Mouse (Mus musculus): ENCODE results near the gene Olfr221. TPM values are rescaled to one million over a fixed set of nuclear protein-coding genes. Genes with fewer than 3 reads are reported as not detected.

Olfr221 gene
- polyA plus RNA-seq (2017; shearing (Covaris generic)), result not detected

GRCm38 (mm10) chr14:52042359-52042758 lies at the start of gene Olfr221:
Olfr221 (minus strand) TSS chr14:52042459.

GRCm38 (mm10) chr14:52020486-52021137 lies 21.6 kb downstream of the Olfr221 start, which contains the start of gene Zfp219:
Zfp219 (minus strand) TSS chr14:52020733.

DNA sequence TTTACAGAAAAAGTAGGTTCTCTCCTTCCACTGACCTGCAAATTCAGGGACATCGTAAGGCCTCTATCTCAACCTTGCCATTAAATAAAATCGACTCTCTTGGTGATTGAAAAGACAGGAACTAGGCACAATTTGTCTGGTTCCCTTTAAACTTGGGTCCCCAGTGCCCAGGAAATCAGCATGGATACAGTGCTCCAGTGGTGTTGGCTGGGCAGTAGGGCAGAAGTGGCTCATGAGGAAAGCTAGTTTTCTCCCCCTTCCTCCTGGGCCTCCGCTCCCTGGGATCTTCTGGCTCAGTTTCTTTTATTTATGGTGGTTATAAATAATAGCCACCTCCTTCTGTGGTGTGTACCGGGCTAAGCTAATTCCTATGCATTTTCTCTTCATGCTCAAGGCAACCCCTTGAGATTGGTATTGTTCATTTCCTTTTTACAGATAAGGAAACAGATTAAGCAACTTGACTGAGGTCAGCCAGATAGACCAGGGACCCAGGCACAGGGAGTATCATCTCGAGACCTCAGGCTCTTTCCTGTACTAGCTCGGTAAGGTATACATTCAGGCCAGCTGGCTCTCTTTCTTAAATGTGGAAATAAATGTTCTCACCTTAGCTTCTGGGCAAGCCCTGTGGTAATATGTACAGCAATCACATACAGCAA lies 26.7 kb downstream of the Olfr221 start, which contains the start of gene Tmem253:
TSS of gene Tmem253 (plus strand) at position 214 of the 656 bp plus-strand sequence.

GRCm38 (mm10) chr14:51984247-51985231 lies 57.7 kb downstream of the Olfr221 start, which contains the start of gene Arhgef40:
Arhgef40 (plus strand) TSS chr14:51984719.

Other genes with a start within 250 kb of the Olfr221 start
- gene AY358078, start 242.4 kb downstream of the Olfr221 start, polyA plus RNA-seq (2017; shearing (Covaris generic)), result not detected
- not detected for gene Ear6, start 188.8 kb downstream of the Olfr221 start, polyA plus RNA-seq (2017; shearing (Covaris generic))
- 97.5 TPM for gene Mettl17, start 157.6 kb downstream of the Olfr221 start, polyA plus RNA-seq (2017; shearing (Covaris generic))
- gene Slc39a2, start 149.6 kb downstream of the Olfr221 start, polyA plus RNA-seq (2017; shearing (Covaris generic)), result 0.68 TPM
- gene Ndrg2, start 128.3 kb downstream of the Olfr221 start, polyA plus RNA-seq (2017; shearing (Covaris generic)), result 56.7 TPM
- gene Tppp2, start 124.0 kb downstream of the Olfr221 start, polyA plus RNA-seq (2017; shearing (Covaris generic)), result not detected
- gene Rnase13, start 119.7 kb downstream of the Olfr221 start, polyA plus RNA-seq (2017; shearing (Covaris generic)), result not detected
- 0.86 TPM for gene Arhgef40, start 57.7 kb downstream of the Olfr221 start, polyA plus RNA-seq (2017; shearing (Covaris generic))
- gene Tmem253, start 26.8 kb downstream of the Olfr221 start, polyA plus RNA-seq (2017; shearing (Covaris generic)), result not detected
- gene Zfp219, start 21.7 kb downstream of the Olfr221 start, polyA plus RNA-seq (2017; shearing (Covaris generic)), result 22.6 TPM
- gene Hnrnpc, start 61.6 kb upstream of the Olfr221 start, polyA plus RNA-seq (2017; shearing (Covaris generic)), result 433 TPM
- 4.6 TPM for gene Rpgrip1, start 68.2 kb upstream of the Olfr221 start, polyA plus RNA-seq (2017; shearing (Covaris generic))
- 20.1 TPM for gene Supt16, start 155.0 kb upstream of the Olfr221 start, polyA plus RNA-seq (2017; shearing (Covaris generic))
- 36.3 TPM for gene Chd8, start 215.3 kb upstream of the Olfr221 start, polyA plus RNA-seq (2017; shearing (Covaris generic))
- 89.2 TPM for gene Tox4, start 236.7 kb upstream of the Olfr221 start, polyA plus RNA-seq (2017; shearing (Covaris generic))
- gene Rab2b, start 237.1 kb upstream of the Olfr221 start, polyA plus RNA-seq (2017; shearing (Covaris generic)), result 19.7 TPM

Data from CD4-positive, CD25-positive, alpha-beta regulatory T cell (primary cell).